Mouse (Mus musculus): ENCODE measurements around the gene Ppargc1a. TPM values are rescaled to one million over a fixed set of nuclear protein-coding genes. Genes with fewer than 3 reads are reported as not detected.

The Ppargc1a gene
- polyA plus RNA-seq, 1 experiment from 2014 or later: 15.0 TPM

- no peak overlapping the region for H3K27ac ChIP-seq (ENCODE audit: low read length)
- no peaks in the 10 kb centered on the region for H3K36me3 ChIP-seq (ENCODE audit: control insufficient read depth, insufficient read depth, low read length)
- H3K9me3 ChIP-seq (replicated peaks; ENCODE audit: control insufficient read depth, low read length, poor library complexity, severe bottlenecking): no peaks in the 10 kb centered on the region
- no peak overlapping the region for H3K4me2 ChIP-seq (ENCODE audit: low read length)
- no peak overlapping the region for H3K9ac ChIP-seq (ENCODE audit: low read depth, low read length)
- H3K4me1 ChIP-seq (ENCODE audit: control insufficient read depth, insufficient read depth, low read length): no peaks in the 10 kb centered on the region
- no peak for ATAC-seq
- H3K27me3 ChIP-seq (ENCODE audit: control insufficient read depth, insufficient read depth, low read depth, low read length): no peaks in the 10 kb centered on the region
- WGBS: 87% methylated on average over 5 of the region's 5 CpGs
- H3K4me3 ChIP-seq (ENCODE audit: low read depth, low read length): no peak overlapping the region
Observed at GRCm38 (mm10) chr5:51466036-51466435, 101.5 kb downstream of the Ppargc1a start.

- Histone ChIP-seq H3K4me1 (ENCODE audit: control insufficient read depth, insufficient read depth, low read length) (no peaks in the 10 kb centered on the region), H3K27ac (ENCODE audit: low read length) (no peak overlapping the region), H3K27me3 (ENCODE audit: control insufficient read depth, insufficient read depth, low read depth, low read length) (no peaks in the 10 kb centered on the region), H3K4me2 (ENCODE audit: low read length) (no peak overlapping the region), H3K4me3 (ENCODE audit: low read depth, low read length) (no peak overlapping the region), H3K9me3 (replicated peaks; ENCODE audit: control insufficient read depth, low read length, poor library complexity, severe bottlenecking) (no peaks in the 10 kb centered on the region), H3K36me3 (ENCODE audit: control insufficient read depth, insufficient read depth, low read length) (no peaks in the 10 kb centered on the region), H3K9ac (ENCODE audit: low read depth, low read length) (no peak overlapping the region)
- WGBS: 85% methylated on average over 3 of the region's 3 CpGs
- ATAC-seq: no peak
Observed at GRCm38 (mm10) chr5:51452033-51452432, 115.5 kb downstream of the Ppargc1a start.

GRCm38 (mm10) chr5:51447631-51448030 lies 119.9 kb downstream of the Ppargc1a start:
- ATAC-seq: no peak
- H3K4me3 ChIP-seq (ENCODE audit: low read depth, low read length): no peak overlapping the region
- no peaks in the 10 kb centered on the region for H3K4me1 ChIP-seq (ENCODE audit: control insufficient read depth, insufficient read depth, low read length)
- no peak overlapping the region for H3K27ac ChIP-seq (ENCODE audit: low read length)
- no peaks in the 10 kb centered on the region for H3K9me3 ChIP-seq (replicated peaks; ENCODE audit: control insufficient read depth, low read length, poor library complexity, severe bottlenecking)
- no peaks in the 10 kb centered on the region for H3K36me3 ChIP-seq (ENCODE audit: control insufficient read depth, insufficient read depth, low read length)
- WGBS: 90% methylated on average over 1 of the region's 1 CpGs
- H3K4me2 ChIP-seq (ENCODE audit: low read length): no peak overlapping the region
- H3K9ac ChIP-seq (ENCODE audit: low read depth, low read length): no peak overlapping the region
- H3K27me3 ChIP-seq (ENCODE audit: control insufficient read depth, insufficient read depth, low read depth, low read length): no peaks in the 10 kb centered on the region

- H3K36me3 ChIP-seq (ENCODE audit: control insufficient read depth, insufficient read depth, low read length): no peaks in the 10 kb centered on the region
- H3K27me3 ChIP-seq (ENCODE audit: control insufficient read depth, insufficient read depth, low read depth, low read length): no peaks in the 10 kb centered on the region
- H3K27ac ChIP-seq (ENCODE audit: low read length): no peak overlapping the region
- 96% methylated on average over 14 of the region's 14 CpGs for WGBS
- H3K9me3 ChIP-seq (replicated peaks; ENCODE audit: control insufficient read depth, low read length, poor library complexity, severe bottlenecking): no peaks in the 10 kb centered on the region
- ATAC-seq: no peak
- no peak overlapping the region for H3K9ac ChIP-seq (ENCODE audit: low read depth, low read length)
- H3K4me1 ChIP-seq (ENCODE audit: control insufficient read depth, insufficient read depth, low read length): no peaks in the 10 kb centered on the region
- no peak overlapping the region for H3K4me2 ChIP-seq (ENCODE audit: low read length)
- H3K4me3 ChIP-seq (ENCODE audit: low read depth, low read length): no peak overlapping the region
Observed at GRCm38 (mm10) chr5:51446299-51447090, 121.0 kb downstream of the Ppargc1a start.

- Histone ChIP-seq H3K9ac (ENCODE audit: low read depth, low read length) (no peak overlapping the region), H3K27ac (ENCODE audit: low read length) (no peak overlapping the region), H3K27me3 (ENCODE audit: control insufficient read depth, insufficient read depth, low read depth, low read length) (no peaks in the 10 kb centered on the region), H3K36me3 (ENCODE audit: control insufficient read depth, insufficient read depth, low read length) (no peaks in the 10 kb centered on the region), H3K4me2 (ENCODE audit: low read length) (no peak overlapping the region), H3K4me1 (ENCODE audit: control insufficient read depth, insufficient read depth, low read length) (no peaks in the 10 kb centered on the region), H3K9me3 (replicated peaks; ENCODE audit: control insufficient read depth, low read length, poor library complexity, severe bottlenecking) (no peaks in the 10 kb centered on the region), H3K4me3 (ENCODE audit: low read depth, low read length) (no peak overlapping the region)
- no peak for ATAC-seq
Observed at GRCm38 (mm10) chr5:51445726-51446125, 121.8 kb downstream of the Ppargc1a start.

DNA sequence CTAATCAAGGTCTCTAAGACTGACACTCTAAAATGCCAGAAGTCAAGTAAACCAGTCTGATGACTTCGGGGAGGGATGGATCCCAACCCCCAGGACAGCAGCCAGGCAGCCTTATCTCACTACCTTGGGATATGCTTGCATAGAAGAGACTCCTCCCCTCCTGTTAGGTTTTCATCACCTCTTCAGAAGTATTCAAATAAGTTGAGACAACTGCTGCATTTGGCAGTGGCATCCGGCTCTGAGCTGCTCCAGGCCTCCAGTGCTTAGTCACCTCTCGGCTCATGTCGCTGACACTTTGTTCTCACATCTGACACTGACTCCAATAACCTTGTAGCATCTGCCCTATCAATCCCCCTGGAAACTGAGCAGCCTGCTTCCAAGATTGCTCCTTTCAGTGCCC lies 127.8 kb downstream of the Ppargc1a start:
- H3K9ac ChIP-seq (ENCODE audit: low read depth, low read length): no peak overlapping the region
- H3K27ac ChIP-seq (ENCODE audit: low read length): no peak overlapping the region
- H3K4me1 ChIP-seq (ENCODE audit: control insufficient read depth, insufficient read depth, low read length): no peaks in the 10 kb centered on the region
- H3K27me3 ChIP-seq (ENCODE audit: control insufficient read depth, insufficient read depth, low read depth, low read length): no peaks in the 10 kb centered on the region
- ATAC-seq: no peak
- 43% methylated on average over 4 of the region's 4 CpGs for WGBS
- H3K9me3 ChIP-seq (replicated peaks; ENCODE audit: control insufficient read depth, low read length, poor library complexity, severe bottlenecking): no peaks in the 10 kb centered on the region
- H3K36me3 ChIP-seq (ENCODE audit: control insufficient read depth, insufficient read depth, low read length): no peaks in the 10 kb centered on the region
- no peak overlapping the region for H3K4me3 ChIP-seq (ENCODE audit: low read depth, low read length)
- H3K4me2 ChIP-seq (ENCODE audit: low read length): no peak overlapping the region

DNA sequence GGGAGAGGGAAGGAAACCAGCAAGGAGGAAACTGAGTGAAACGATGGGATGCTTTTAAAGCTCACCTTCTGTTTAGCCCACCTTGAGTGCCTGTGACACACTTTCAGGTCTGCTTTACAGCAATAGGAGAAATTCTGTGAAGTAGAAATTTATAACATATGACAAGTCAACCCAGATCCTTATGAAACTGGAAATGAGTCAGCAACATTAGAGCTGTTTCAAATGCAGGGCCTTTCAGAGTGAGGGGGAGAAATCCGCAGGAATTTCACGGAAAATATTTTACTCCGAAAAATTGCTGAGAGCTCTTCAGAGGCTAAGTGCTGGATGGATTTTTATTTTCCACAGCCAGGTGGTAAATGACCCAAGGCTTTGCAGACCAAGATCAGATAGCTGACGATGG lies 133.6 kb downstream of the Ppargc1a start:
- 92% methylated on average over 5 of the region's 5 CpGs for WGBS
- Histone ChIP-seq H3K4me3 (ENCODE audit: low read depth, low read length) (no peak overlapping the region), H3K27ac (ENCODE audit: low read length) (no peak overlapping the region), H3K9me3 (replicated peaks; ENCODE audit: control insufficient read depth, low read length, poor library complexity, severe bottlenecking) (no peaks in the 10 kb centered on the region), H3K9ac (ENCODE audit: low read depth, low read length) (no peak overlapping the region), H3K4me2 (ENCODE audit: low read length) (no peak overlapping the region), H3K4me1 (ENCODE audit: control insufficient read depth, insufficient read depth, low read length) (no peaks in the 10 kb centered on the region), H3K27me3 (ENCODE audit: control insufficient read depth, insufficient read depth, low read depth, low read length) (no peaks in the 10 kb centered on the region), H3K36me3 (ENCODE audit: control insufficient read depth, insufficient read depth, low read length) (no peaks in the 10 kb centered on the region)
- no peak for ATAC-seq

- H3K27me3 ChIP-seq (ENCODE audit: control insufficient read depth, insufficient read depth, low read depth, low read length): no peaks in the 10 kb centered on the region
- H3K4me3 ChIP-seq (ENCODE audit: low read depth, low read length): no peak overlapping the region
- H3K4me1 ChIP-seq (ENCODE audit: control insufficient read depth, insufficient read depth, low read length): no peaks in the 10 kb centered on the region
- no peak overlapping the region for H3K9ac ChIP-seq (ENCODE audit: low read depth, low read length)
- no peak overlapping the region for H3K4me2 ChIP-seq (ENCODE audit: low read length)
- no peak for ATAC-seq
- H3K27ac ChIP-seq (ENCODE audit: low read length): no peak overlapping the region
- H3K9me3 ChIP-seq (replicated peaks; ENCODE audit: control insufficient read depth, low read length, poor library complexity, severe bottlenecking): no peaks in the 10 kb centered on the region
- WGBS: 91% methylated on average over 2 of the region's 2 CpGs
- H3K36me3 ChIP-seq (ENCODE audit: control insufficient read depth, insufficient read depth, low read length): no peaks in the 10 kb centered on the region
Observed at GRCm38 (mm10) chr5:51432532-51432931, 135.0 kb downstream of the Ppargc1a start.

DNA sequence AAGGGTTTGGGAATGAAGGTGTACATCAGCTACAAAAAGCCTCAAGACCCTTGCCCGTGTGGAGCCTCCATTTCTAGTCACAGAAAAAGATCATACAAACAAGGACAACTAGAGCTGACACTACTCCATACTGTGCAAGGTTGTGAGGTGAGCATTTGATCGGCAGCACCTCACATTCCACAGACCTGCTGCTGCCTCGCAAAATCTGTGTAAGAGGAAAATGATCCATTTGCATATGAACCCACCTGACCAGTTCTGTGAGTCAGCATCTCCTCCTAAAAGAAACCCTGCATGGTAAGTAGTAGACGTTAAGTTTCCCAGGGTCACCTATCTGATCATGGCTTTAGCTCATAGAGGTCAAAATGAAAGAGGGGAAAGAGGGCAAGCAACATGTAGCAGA lies 135.5 kb downstream of the Ppargc1a start:
- Histone ChIP-seq H3K4me3 (ENCODE audit: low read depth, low read length) (no peak overlapping the region), H3K27me3 (ENCODE audit: control insufficient read depth, insufficient read depth, low read depth, low read length) (no peaks in the 10 kb centered on the region), H3K9me3 (replicated peaks; ENCODE audit: control insufficient read depth, low read length, poor library complexity, severe bottlenecking) (no peaks in the 10 kb centered on the region), H3K4me1 (ENCODE audit: control insufficient read depth, insufficient read depth, low read length) (no peaks in the 10 kb centered on the region), H3K36me3 (ENCODE audit: control insufficient read depth, insufficient read depth, low read length) (no peaks in the 10 kb centered on the region), H3K4me2 (ENCODE audit: low read length) (no peak overlapping the region), H3K9ac (ENCODE audit: low read depth, low read length) (no peak overlapping the region), H3K27ac (ENCODE audit: low read length) (no peak overlapping the region)
- WGBS: 74% methylated on average over 4 of the region's 4 CpGs
- no peak for ATAC-seq
